Mouse (Mus musculus) cerebellum, adult 2 months (tissue): ENCODE measurements at regions not wholly inside any gene's neighbourhood (a gene's known extent, or its start where the extent isn't known, plus 50 kb on each side); places are given as distances from the start of the nearest gene placed in this dataset.

Experiments used
- DNase-seq, 2 experiments: peaks; one replicate each; pipeline ENCODE4 v3.0.0; 2021
- H3K27ac ChIP-seq: fragments of 200-500 bp; 2 replicates; pipeline ENCODE4 v1.5.1; 2012; ENCODE audit warnings: low read length, control low read depth, inconsistent platforms; ENCODE audit not compliant: insufficient read depth
- H3K27me3 ChIP-seq: fragments of 200-500 bp; 2 replicates; pipeline ENCODE4 v1.6.1; 2012; ENCODE audit warnings: inconsistent platforms, mild to moderate bottlenecking, low read length, moderate library complexity; ENCODE audit not compliant: control insufficient read depth, insufficient read depth
- H3K4me1 ChIP-seq: fragments of 200-500 bp; 2 replicates; pipeline ENCODE4 v1.6.1; 2011; ENCODE audit warnings: low read length; ENCODE audit not compliant: control insufficient read depth, insufficient read depth
- H3K4me3 ChIP-seq: fragments of 200-500 bp; replicated peaks from 2 replicates; pipeline ENCODE3; 2011; ENCODE audit warnings: mild to moderate bottlenecking, low read depth, low read length, control low read depth; ENCODE audit not compliant: insufficient read depth
- CTCF ChIP-seq: fragments of 200-500 bp; IDR thresholded peaks from 2 replicates; pipeline ENCODE4 v1.5.1; 2011; ENCODE audit warnings: low read depth, mild to moderate bottlenecking, control low read depth, low read length, moderate library complexity, borderline replicate concordance; ENCODE audit not compliant: insufficient read depth
- POLR2A ChIP-seq: fragments of 200-500 bp; IDR thresholded peaks from 2 replicates; pipeline ENCODE4 v1.6.1; 2011; ENCODE audit warnings: low read length, control low read depth, borderline replicate concordance; ENCODE audit not compliant: insufficient read depth
- WGBS: fragments of 180-500 bp; shearing (Covaris S2); methylation state at CpG from one replicate; pipeline ENCODE4 v1.1.7; 2018; 5-methylcytosine and 5-hydroxymethylcytosine counted together

- Histone ChIP-seq H3K27me3 (no peaks in the 10 kb centered on the region), H3K4me3 (no peak overlapping the region), H3K4me1 (no peaks in the 10 kb centered on the region; the same call in 1 of the 2 replicates), H3K27ac (no peak overlapping the region)
- WGBS: 90% methylated on average over 6 of the region's 6 CpGs
- TF ChIP-seq CTCF (no peak), POLR2A (no peak)
- DNase-seq: no peak
Observed at GRCm38 (mm10) chr10:37484311-37485023, 345.7 kb upstream of the Marcks start.

- H3K27me3 ChIP-seq: no peaks in the 10 kb centered on the region
- H3K4me3 ChIP-seq: no peak overlapping the region
- H3K27ac ChIP-seq: no peak overlapping the region
- H3K4me1 ChIP-seq: no peaks in the 10 kb centered on the region; the same call in 1 of the 2 replicates
- DNase-seq: peak in 1 of 2 experiments; percentile 2
- TF ChIP-seq POLR2A: no peak
- TF ChIP-seq CTCF: no peak
- WGBS: 37% methylated on average over 4 of the region's 4 CpGs
Observed at GRCm38 (mm10) chr10:37483521-37483920, 344.8 kb upstream of the Marcks start.

GRCm38 (mm10) chr10:37481879-37482278, 343.2 kb upstream of the Marcks start:
- H3K4me1 ChIP-seq: no peaks in the 10 kb centered on the region; the same call in 1 of the 2 replicates
- H3K4me3 ChIP-seq: no peak overlapping the region
- WGBS: 98% methylated on average over 1 of the region's 1 CpGs
- H3K27ac ChIP-seq: no peak overlapping the region
- no peak for TF ChIP-seq POLR2A
- TF ChIP-seq CTCF: no peak
- H3K27me3 ChIP-seq: no peaks in the 10 kb centered on the region
- no peak for DNase-seq

GRCm38 (mm10) chr10:37480331-37480730, 341.6 kb upstream of the Marcks start:
- DNase-seq: no peak
- WGBS: 87% methylated on average over 1 of the region's 1 CpGs
- no peak overlapping the region for H3K4me3 ChIP-seq
- TF ChIP-seq CTCF (no peak), POLR2A (no peak)
- H3K27me3 ChIP-seq: no peaks in the 10 kb centered on the region
- no peaks in the 10 kb centered on the region; the same call in 1 of the 2 replicates for H3K4me1 ChIP-seq
- no peak overlapping the region for H3K27ac ChIP-seq

GRCm38 (mm10) chr10:37478108-37478507, 339.4 kb upstream of the Marcks start:
- 97% methylated on average over 2 of the region's 2 CpGs for WGBS
- no peak for TF ChIP-seq CTCF
- no peak for TF ChIP-seq POLR2A
- no peak overlapping the region for H3K4me3 ChIP-seq
- H3K4me1 ChIP-seq: no peaks in the 10 kb centered on the region
- no peak overlapping the region for H3K27ac ChIP-seq
- H3K27me3 ChIP-seq: no peaks in the 10 kb centered on the region
- no peak for DNase-seq

GRCm38 (mm10) chr10:37473086-37473485, 334.4 kb upstream of the Marcks start:
- TF ChIP-seq CTCF (no peak), POLR2A (no peak)
- no peak for DNase-seq
- H3K4me3 ChIP-seq: no peak overlapping the region
- no peak overlapping the region for H3K27ac ChIP-seq
- WGBS: 94% methylated on average over 5 of the region's 5 CpGs
- no peaks in the 10 kb centered on the region for H3K4me1 ChIP-seq
- H3K27me3 ChIP-seq: no peaks in the 10 kb centered on the region

- Histone ChIP-seq H3K27ac (no peak overlapping the region), H3K27me3 (no peaks in the 10 kb centered on the region), H3K4me1 (no peaks in the 10 kb centered on the region), H3K4me3 (no peak overlapping the region)
- 91% methylated on average over 2 of the region's 2 CpGs for WGBS
- DNase-seq: no peak
- no peak for TF ChIP-seq CTCF
- no peak for TF ChIP-seq POLR2A
Observed at GRCm38 (mm10) chr10:37457384-37457783, 318.7 kb upstream of the Marcks start.

GRCm38 (mm10) chr10:37449894-37450293, 311.2 kb upstream of the Marcks start:
- Histone ChIP-seq H3K27ac (no peak overlapping the region), H3K4me3 (no peak overlapping the region), H3K27me3 (no peaks in the 10 kb centered on the region), H3K4me1 (no peaks in the 10 kb centered on the region)
- TF ChIP-seq CTCF (no peak), POLR2A (no peak)
- 91% methylated on average over 2 of the region's 2 CpGs for WGBS
- DNase-seq: no peak
